Mouse (Mus musculus) left cerebral cortex, adult 11 months (tissue): ENCODE measurements at regions not wholly inside any gene's neighbourhood (a gene's known extent, or its start where the extent isn't known, plus 50 kb on each side); places are given as distances from the start of the nearest gene placed in this dataset.
A peak's percentile ranks its signal among the peaks of the same experiment; 100 is the strongest.
"Not testable (repeated sequence)": the region's sequence is repeated elsewhere in the genome, so short reads cannot be mapped to it uniquely, and the experiment has no call there.

Experiments used
- DNase-seq: peaks from one replicate; pipeline ENCODE4 v3.0.0; 2022; ENCODE audit warnings: low spot score

GRCm38 (mm10) chr2:107869304-107869958, 579.0 kb downstream of the Kcna4 start:
- DNase-seq: peak; percentile 23

DNA sequence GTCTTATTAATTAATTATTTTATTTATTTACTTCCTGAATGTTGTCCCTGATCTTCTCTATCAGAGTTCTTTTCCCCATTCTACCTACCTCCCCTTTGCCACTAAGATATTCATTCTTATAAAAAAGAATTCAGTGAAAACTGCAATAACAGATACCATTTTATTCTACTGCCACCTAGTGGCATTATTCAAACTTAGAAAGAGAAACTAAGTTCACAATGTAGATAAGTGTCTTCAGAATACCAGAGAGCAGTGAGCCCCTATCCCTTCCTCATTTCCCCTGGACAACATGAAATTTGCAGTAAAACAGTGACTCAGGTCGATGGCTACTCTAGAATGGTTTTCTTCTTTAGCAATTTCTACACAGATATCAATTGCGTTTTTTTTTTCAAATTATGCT, 589.2 kb downstream of the Kcna4 start:
- DNase-seq: no peak

- no peak for DNase-seq
Observed at GRCm38 (mm10) chr2:107886063-107886762, 595.8 kb downstream of the Kcna4 start.

GRCm38 (mm10) chr2:107888245-107888644, 597.8 kb downstream of the Kcna4 start:
- DNase-seq: no peak

GRCm38 (mm10) chr2:107925116-107925515, 634.7 kb downstream of the Kcna4 start:
- no peak for DNase-seq

DNA sequence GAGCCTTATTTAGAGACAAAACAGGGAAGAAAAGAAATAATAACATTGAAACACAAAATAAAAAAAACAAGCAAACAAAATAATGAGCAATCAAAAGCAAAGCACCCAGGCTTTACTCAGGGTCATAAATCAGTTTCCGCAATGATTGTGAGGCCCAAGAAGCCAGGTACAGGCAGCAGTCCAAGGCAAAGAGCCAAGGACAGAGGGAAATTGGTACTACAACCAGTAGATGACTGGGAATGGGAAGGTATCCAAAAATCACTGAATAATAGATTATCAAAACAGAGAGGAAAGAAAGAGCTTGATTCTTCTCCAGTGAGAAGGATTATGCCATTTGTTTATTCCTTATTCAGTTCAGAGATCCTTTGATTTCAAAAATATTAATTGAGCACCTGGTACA, 636.2 kb downstream of the Kcna4 start:
- DNase-seq: no peak

- DNase-seq: no peak
Observed at GRCm38 (mm10) chr2:107935336-107935735, 644.9 kb downstream of the Kcna4 start.

DNA sequence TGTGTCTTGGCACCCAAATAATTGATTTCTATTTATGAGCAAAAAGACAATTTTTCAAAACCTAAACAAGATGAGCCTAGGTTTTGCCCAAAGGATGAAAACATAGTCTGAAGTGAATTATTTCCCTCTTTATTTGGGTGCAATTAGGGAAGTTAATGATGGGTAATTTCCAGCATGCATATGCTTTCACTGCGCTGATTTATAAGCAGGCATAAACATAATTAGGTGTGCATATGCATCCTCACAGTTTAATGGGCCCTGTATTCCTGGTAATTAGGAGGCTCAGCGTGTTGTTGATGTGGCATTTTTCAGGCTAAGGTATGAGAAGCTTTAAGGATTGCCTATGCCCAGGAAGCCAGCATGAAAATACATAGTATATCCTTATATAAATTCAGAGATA, 645.3 kb downstream of the Kcna4 start:
- no peak for DNase-seq

DNA sequence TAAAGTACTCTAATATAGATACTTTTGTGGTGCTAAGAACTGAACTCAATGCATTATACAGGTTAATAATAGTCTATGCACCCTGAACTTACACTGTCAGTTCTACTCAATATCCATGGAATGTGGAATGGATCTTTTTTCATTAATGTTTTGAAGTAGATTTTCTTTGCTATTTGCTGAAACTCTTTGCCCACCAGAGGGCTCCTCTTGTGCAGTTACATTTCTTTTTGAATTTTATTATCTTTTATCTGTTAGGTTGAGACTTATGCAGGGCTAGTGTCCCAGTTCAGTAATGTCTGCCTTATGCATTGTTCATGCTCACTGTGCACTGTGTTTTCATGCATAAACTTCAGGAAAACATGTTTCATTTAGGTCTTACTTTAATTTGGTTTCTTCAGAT, 650.9 kb downstream of the Kcna4 start:
- DNase-seq: no peak

GRCm38 (mm10) chr2:107945837-107946451, 655.5 kb downstream of the Kcna4 start:
- no peak for DNase-seq

DNA sequence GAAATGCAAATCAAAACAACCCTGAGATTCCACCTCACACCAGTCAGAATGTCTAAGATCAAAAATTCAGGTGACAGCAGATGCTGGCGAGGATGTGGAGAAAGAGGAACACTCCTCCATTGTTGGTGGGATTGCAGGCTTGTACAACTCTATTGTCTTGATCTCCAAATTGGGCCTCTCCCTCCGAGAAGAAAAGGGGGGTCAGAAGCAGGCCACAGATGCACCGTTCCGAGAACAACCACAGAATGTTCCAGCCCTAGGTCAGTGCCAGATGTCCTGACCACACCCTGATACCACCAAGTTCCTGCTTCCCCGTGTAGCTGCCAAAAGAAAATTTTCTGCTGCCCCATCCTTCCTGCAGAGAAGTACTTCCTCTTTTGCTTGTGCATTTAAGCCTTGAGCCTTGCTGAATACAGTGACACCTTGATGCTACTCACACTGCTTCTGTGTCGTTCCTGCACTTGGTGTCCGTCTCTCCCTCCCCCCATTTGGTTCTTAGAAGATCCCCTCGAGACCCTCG, 665.2 kb downstream of the Kcna4 start:
- DNase-seq: not testable (repeated sequence)

GRCm38 (mm10) chr2:107963921-107964320, 673.5 kb downstream of the Kcna4 start:
- DNase-seq: not testable (repeated sequence)

DNA sequence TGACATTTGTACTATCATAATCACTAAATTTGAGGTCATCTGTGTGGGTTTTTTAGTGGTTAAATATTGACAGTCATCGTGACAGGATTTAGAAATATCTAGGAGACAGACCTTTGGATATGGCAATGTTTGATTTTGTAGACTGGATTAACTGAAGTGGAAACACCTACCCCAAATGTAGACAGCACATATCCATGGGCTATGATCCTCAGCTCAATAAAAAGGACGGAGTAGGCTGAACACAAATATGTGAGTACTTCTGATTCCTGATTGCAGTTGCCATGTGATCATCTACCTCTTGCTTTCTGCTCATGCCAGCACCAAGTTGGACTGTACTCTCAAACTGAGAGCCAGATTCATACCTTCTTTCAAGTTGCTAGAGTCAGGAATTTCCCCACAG, 674.4 kb downstream of the Kcna4 start:
- DNase-seq: no peak

- DNase-seq: no peak
Observed at GRCm38 (mm10) chr2:107965336-107966306, 675.2 kb downstream of the Kcna4 start.

DNA sequence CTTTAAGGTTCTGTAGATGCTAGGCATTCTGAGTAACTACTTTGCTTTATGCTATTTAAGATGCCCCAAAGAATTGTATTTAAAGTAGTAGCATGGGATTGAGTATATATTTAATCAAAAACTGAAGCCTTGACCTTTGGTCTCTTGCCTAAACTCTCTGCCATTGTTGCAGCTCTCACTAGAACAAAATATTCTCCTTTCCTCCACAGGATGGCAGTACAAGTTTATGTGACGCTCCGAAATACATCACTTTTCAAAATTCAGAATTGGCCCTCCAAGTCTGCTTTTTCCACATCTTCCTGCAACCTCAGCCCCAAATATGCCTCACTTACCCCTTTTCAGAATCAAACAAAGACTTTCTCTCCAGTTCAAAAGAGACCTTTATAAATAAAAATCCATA, 678.1 kb downstream of the Kcna4 start:
- DNase-seq: no peak

DNA sequence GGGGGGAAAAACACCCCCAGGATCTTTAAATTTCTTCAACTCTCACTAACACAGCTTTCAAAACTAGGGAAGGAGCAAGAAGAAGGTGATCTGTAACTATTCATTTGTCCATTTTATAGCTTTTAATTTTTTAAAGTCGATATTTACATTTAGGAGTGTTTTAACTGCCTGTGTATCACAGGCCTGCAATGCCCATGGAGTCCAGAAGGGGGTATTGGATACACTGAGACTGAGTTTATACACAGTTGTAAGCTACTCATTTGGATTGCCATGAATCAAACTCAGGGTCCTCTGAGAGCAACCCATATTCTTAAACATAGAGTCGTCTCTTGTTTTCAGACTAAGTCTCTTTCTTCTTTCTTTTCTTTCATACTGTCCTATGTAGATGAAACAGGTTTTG, 679.1 kb downstream of the Kcna4 start:
- DNase-seq: no peak

DNA sequence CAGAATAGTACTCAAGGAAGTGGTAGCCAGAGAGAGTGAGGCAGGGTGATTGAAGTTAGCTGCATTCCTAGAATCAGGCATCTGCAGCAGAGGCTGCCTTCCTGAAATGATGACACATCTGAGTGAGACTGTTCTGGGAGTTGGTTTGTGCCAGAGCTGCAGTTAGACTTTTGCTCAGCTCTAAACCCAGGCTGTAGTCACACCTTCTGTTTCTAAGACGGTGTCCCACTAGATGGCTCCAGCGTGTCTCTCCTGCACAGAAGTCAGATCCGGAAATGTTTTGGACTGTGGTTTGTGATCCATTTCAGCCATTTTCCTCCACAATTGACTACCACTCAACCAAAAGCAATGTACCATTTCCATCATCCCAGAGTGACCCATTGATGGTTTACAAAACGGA, 683.1 kb downstream of the Kcna4 start:
- no peak for DNase-seq

DNA sequence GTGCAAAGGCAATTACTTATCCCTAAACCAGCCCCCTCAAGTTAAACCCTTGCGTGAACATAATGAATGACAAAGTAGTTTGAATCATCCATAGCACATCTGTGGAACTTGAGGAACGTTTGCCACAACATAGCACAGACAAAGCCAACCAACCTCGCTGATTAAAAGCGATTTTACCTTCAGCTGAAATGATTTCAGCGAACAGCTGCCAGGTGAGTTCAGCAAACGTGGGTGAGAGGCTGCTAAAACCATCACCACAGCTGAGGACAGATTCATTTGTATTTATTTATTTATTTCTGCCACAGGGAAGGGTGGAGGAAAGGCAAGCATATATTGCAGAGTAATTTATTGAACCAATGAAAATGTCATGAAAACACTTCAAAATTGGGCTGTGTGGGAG, 704.4 kb downstream of the Kcna4 start:
- DNase-seq: no peak

- DNase-seq: no peak
Observed at GRCm38 (mm10) chr2:108011534-108011933, 721.1 kb downstream of the Kcna4 start.

DNA sequence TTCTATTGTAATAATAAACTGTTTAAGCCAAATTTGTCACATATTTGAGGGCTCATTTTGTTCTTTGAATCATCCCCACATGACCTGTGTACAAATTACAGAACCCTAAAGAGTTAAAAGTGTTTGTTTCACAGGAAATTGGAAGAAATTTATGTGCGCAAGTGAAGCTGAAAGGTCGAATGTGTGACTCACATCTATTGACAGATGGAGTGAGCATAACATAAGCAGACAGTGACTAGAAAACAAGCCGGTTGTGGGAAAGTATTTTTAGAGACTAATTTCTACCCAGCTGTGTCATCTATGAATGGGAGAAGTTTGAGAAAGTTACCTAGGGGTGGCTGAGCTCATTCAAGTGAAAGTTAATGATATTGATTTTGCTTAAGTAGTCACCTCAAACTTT, 732.8 kb downstream of the Kcna4 start:
- no peak for DNase-seq

DNA sequence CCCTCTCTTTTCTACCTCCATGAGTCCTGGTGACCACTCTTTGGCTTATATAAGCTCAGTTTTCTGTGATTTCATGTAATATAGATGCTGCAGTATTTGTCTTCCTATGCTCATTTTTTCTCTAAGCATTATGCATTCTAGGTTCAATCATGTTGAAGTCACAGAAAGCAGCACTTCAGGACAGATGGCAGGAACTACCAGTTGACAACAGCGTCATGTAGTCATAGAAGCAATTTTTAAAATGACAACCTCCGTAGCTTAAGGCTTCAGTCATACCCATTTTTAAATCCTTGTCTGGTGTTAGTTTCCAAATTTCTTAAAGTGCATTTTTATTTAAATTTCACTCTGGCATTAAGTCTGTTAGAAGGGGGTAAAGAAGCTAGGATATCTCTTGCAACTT, 740.2 kb downstream of the Kcna4 start:
- DNase-seq: no peak
